Mouse (Mus musculus): ENCODE data around the gene Grm8. TPM values are rescaled to one million over a fixed set of nuclear protein-coding genes. Genes with fewer than 3 reads are reported as not detected.
A peak's percentile ranks its signal among the peaks of the same experiment; 100 is the strongest.

Gene Grm8
- total RNA-seq, 2 experiments from 2014 or later: 8.9 to 10.2 TPM

DNA sequence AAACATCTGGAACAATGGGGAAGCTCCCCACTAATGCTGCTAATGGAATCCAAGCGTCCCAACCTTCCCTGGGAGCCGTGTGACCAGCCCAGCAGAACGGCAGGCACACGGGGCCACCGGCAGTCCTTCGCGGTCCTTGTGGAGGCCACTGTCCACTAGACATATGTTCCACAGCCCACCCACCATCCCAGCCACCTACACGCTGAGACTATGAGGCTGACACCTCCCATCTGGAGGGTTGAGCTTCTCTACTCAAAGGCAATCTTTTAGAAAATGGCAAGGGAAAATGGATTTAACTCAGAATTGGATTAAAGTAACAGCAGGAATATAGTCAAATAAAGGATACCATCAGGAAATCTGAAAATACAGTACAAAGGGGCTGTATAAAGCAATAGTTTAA is 23.4 kb downstream of the Grm8 start:
- no peak for TF ChIP-seq CTCF (conservative IDR thresholded peaks at IDR 0.05)
- Histone ChIP-seq H3K27ac (no peak overlapping the region), H3K4me3 (no peak overlapping the region)
- no peak for DNase-seq (ENCODE audit: low spot score in 2 of 2)

DNA sequence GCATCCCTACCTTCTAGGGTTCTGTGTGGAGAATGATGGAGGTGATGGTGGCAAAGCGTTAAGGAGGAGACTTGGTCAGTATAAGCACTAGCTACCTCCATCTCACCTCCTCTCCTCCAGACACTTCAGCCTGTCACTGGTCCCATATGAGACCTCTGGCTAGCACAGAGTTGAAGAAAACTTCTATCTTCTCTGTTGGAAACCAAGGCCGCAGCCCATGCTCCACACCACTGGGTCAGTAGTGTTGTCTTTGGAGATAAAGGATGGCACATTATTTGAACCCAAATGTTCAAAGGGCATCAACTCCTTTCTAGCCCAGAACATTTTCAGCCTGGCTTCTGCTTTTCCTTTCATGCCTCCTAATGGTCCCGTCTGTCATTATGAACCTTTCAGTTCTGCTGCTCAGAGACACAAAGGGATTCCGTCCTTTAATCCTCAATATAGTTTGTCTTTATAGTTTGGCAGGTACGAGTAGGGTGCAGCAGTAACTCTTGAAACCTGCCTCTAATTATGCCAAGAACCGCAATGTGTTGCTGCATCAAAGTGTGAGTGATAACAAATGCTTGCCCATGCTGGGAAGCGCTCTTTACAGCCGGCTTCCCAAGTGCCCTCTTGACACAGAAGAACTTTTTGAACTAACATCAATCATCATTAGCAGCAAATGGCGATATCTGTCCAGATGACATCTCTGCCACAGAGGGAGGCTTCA is 32.2 kb downstream of the Grm8 start:
- TF ChIP-seq CTCF (conservative IDR thresholded peaks at IDR 0.05): no peak
- no peak for DNase-seq (ENCODE audit: low spot score in 2 of 2)
- no peak overlapping the region for H3K27ac ChIP-seq
- no peak overlapping the region for H3K4me3 ChIP-seq

DNA sequence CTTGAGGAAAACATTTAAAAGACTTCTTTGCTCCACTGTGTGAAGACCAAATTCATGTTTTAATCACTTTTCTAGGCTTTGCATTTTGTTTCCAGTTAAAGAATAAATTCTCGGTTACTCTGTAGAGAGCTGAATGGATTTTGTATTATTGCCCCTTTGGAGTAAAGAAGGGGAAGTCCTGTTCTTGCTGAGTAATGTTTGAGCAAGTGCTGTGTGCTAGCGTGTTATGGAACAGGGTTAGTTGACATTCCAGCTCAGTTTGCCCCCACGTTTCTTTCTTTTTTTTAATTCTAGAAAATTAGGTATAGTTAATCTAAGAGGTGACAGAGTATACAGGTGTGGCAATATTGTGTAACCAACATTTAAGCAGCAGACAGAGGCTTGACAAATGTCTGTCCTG is 35.0 kb downstream of the Grm8 start:
- no peak for TF ChIP-seq CTCF (conservative IDR thresholded peaks at IDR 0.05)
- Histone ChIP-seq H3K27ac (no peak overlapping the region), H3K4me3 (no peak overlapping the region)
- no peak for DNase-seq (ENCODE audit: low spot score in 2 of 2)

DNA sequence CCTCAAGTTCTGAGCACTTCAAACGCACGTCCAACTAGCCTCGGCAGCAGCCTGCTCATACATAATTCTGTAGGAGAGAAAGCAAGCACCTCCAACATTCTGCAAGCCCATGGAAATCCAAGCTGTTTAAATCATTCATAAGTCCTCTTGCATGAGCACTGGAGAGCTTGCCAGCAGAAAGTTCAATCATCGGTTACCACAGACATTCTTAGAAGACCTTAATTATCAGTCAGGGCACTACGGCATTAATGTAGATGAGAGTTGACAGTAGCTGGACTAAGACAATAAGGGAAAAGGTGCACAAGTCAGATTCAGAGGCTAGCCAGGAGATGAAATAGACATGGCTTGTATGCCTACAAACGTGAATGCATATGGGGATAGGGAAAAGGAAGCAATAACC is 42.5 kb downstream of the Grm8 start:
- no peak for DNase-seq (ENCODE audit: low spot score in 2 of 2)
- no peak for TF ChIP-seq CTCF (conservative IDR thresholded peaks at IDR 0.05)

DNA sequence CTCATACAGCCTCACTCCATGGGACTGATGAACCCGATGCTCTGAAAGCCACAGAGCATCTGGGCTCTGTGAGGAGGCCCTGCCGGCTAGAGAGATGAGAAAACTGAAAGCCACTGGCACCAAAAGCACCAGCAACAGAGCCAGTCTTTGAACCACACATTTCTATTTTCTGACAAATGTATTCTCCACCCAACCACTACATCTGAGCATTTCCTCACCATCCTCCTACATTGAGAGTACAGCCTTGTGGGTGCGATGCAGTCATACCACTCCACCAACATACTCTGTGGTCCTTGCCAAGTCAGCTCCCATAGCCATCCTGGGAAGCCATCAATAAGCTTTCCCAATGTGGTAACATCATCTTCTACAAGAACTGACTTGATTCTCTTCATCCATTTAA is 43.1 kb downstream of the Grm8 start:
- Histone ChIP-seq H3K4me3 (no peak overlapping the region), H3K27ac (no peak overlapping the region; the same call in 1 of the 2 replicates)
- no peak for DNase-seq (ENCODE audit: low spot score in 2 of 2)
- no peak for TF ChIP-seq CTCF (conservative IDR thresholded peaks at IDR 0.05)

More for the DNA sequence above, 42.5 kb downstream of the Grm8 start:
- no peak overlapping the region for H3K27ac ChIP-seq
- H3K4me3 ChIP-seq: no peak overlapping the region

DNA sequence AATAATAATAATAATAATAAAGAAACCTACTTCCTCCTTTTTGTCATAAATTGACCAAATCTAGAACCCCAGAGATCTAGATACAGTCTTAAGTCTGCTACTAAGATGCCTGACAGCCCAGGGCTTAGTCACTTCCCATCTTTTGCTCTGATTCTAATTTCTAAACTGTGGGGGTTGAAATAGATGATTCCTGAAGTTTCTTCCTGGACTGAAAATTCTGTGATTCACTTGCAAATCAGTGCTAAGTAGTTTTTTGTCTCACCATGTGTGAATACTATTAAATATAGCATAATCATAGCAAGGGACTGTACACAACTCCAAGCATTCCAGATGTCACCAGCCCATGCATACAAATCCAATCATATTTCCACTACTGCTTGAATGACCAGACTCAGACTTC is 44.0 kb downstream of the Grm8 start:
- H3K4me3 ChIP-seq: no peak overlapping the region
- no peak for TF ChIP-seq CTCF (conservative IDR thresholded peaks at IDR 0.05)
- peak in 1 of 2 experiments; percentile 7 for DNase-seq (ENCODE audit: low spot score in 2 of 2)
- no peak overlapping the region for H3K27ac ChIP-seq

DNA sequence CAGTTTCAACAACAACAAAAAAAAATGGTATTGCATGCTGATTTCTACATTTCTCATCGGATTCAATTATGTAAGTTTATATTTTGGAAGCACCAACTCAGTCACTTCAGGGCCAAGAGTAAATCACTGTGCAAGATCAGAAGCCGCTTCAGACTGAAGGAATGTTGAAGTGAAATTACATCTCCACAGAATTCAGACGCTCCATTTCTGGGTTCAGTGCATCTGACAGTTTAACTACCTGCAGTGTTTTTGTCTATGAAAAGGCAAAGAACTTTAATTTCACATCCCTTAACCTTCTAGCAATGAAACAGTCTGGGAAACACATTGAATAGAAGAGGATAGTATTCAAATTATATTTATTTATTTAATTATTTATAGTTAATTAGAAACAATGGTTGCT is 59.4 kb downstream of the Grm8 start:
- no peak for TF ChIP-seq CTCF (conservative IDR thresholded peaks at IDR 0.05)
- no peak for DNase-seq (ENCODE audit: low spot score in 2 of 2)

DNA sequence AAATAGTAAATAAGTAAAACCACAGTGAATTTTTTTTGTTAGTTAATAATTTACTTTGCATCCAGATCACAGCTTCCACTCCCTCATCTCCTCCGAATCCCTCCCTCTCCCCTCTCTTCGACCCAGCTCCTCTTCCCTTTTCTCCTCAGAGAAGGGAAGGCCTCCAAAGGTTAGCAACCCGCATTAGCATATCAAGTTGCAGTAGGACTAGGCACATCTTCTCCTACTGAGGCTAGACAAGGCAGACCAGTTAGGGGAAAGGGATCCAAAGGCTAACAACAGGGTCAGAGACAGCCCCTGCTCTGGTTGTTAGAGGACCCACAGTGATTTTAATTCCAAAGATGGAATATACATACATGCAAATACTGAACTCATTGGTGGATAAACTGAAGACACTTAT is 60.5 kb downstream of the Grm8 start:
- no peak for DNase-seq (ENCODE audit: low spot score in 2 of 2)
- TF ChIP-seq CTCF (conservative IDR thresholded peaks at IDR 0.05): no peak
- no peak overlapping the region for H3K4me3 ChIP-seq
- no peak overlapping the region for H3K27ac ChIP-seq

More for the DNA sequence above, 59.4 kb downstream of the Grm8 start:
- no peak overlapping the region for H3K27ac ChIP-seq
- no peak overlapping the region for H3K4me3 ChIP-seq

DNA sequence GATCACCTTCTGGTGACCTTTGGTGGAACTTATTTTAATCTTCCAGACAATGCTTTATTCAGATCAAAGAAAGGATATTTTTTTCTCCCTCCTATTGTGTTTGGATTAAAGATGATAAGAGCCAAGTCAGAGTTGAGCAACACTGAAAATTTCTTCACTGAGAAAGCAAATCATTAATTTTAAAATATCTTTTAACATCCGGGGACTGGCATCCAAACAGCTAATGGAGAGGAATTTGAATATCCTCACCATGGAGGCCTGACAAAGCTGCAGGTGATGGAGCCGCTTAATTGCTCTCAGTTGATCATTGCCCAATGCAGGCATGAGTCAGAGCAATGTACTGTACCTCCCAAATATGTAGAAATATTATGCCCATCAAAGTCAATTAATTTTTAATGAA is 83.0 kb downstream of the Grm8 start:
- H3K27ac ChIP-seq: no peak overlapping the region
- no peak for TF ChIP-seq CTCF (conservative IDR thresholded peaks at IDR 0.05)
- no peak overlapping the region for H3K4me3 ChIP-seq
- no peak for DNase-seq (ENCODE audit: low spot score in 2 of 2)

DNA sequence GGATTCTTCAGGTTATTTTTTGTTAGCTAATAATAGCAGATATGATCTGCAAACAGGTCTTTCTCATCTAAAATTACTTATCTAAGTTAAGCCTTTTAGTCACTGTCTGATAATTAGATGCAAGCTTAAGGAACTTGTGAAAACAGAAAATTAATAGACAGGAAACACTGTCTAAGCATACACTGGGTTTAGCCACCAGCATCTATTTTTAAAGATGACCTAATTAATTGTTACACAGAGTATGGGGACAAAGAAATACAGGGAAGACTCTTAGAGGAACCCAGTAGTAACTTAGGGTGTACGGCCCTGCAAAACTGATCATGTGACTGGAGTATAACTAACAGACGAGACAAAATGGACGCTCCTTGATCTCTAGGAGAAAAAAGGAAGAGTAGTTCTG is 92.6 kb downstream of the Grm8 start:
- no peak for DNase-seq (ENCODE audit: low spot score in 2 of 2)
- Histone ChIP-seq H3K4me3 (no peak overlapping the region), H3K27ac (no peak overlapping the region)
- TF ChIP-seq CTCF (conservative IDR thresholded peaks at IDR 0.05): no peak

DNA sequence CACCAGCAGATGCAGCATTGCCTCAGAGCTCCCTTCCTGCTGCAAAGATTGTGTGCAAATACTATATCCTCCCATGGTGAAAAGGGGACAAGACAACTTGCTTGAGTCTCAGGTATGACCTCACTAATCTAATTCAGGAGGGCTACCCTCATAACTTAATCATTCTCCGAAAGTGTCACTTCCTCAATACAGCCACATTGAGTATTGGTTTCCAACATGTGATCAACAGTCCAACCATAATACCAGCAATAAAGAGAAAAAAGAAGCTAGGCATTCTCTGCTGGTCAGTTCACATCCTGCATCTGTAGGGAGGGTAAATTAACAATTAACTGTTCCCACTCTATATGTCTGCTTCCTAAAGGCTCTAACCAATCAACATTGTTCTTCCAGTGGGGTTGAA is 94.2 kb downstream of the Grm8 start:
- no peak for TF ChIP-seq CTCF (conservative IDR thresholded peaks at IDR 0.05)
- no peak overlapping the region for H3K27ac ChIP-seq
- DNase-seq (ENCODE audit: low spot score in 2 of 2): no peak
- no peak overlapping the region for H3K4me3 ChIP-seq

DNA sequence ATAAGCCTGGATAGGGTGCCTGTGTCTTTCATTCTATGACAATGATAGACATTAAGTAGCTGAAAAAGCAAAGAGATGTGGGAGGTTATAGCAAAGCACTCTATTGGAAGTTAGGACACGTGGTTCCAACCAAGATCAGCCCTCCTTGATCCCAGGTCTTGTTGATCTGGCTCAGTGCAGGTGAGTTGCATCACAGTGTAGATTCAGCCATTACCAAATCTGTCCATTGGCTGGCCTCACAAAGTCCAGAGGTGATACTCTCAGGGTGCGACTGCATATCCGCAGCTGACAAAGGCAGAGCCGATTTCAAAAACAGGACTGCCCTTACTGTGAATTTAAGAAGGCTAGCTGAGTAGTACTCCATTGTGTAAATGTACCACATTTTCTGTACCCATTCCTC is 103.0 kb downstream of the Grm8 start:
- TF ChIP-seq CTCF (conservative IDR thresholded peaks at IDR 0.05): no peak

DNA sequence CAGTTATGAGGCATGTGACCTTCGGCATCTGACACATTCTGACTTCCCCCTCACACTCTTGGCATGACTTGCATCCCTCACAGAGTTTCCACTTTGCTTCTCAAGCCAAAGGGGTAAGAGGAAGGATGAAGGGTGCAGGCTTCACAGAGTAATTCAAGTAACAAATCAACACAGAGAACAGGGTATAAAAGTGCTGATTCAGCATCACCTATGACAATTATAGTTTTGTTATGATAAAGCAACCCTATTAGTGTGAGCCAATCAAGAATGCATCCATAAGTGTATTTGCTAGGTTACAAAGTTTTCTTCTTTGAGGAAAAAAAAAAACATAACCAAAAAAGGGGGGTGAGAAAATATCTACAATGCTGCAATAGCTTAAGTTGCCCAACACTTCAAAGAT is 117.3 kb downstream of the Grm8 start:
- H3K4me3 ChIP-seq: no peak overlapping the region

More for the DNA sequence above, 103.0 kb downstream of the Grm8 start:
- Histone ChIP-seq H3K4me3 (no peak overlapping the region), H3K27ac (no peak overlapping the region)
- no peak for DNase-seq (ENCODE audit: low spot score in 2 of 2)

DNA sequence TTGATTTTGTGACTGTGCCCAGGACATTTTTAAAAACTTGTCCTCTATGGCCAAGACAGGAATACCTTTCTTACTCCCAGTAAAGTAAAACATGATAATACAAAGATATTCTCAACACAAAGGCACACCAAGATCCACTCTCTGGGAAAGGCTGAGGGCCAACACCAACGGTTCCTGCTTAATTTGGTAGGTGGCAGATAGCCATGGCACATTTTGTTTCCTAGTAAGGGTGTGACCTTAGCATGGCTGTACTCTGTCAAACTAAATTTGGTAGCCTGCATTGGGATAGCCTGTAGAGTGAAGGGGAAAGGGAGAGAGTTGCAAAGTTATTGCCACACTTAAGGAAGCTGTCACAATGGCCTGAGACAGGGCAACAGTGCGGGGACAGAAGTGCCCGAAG is 128.0 kb downstream of the Grm8 start:
- Histone ChIP-seq H3K27ac (no peak overlapping the region), H3K4me3 (no peak overlapping the region)
- DNase-seq (ENCODE audit: low spot score in 2 of 2): no peak
- no peak for TF ChIP-seq CTCF (conservative IDR thresholded peaks at IDR 0.05)

More for the DNA sequence above, 117.3 kb downstream of the Grm8 start:
- H3K27ac ChIP-seq: no peak overlapping the region
- TF ChIP-seq CTCF (conservative IDR thresholded peaks at IDR 0.05): no peak
- no peak for DNase-seq (ENCODE audit: low spot score in 2 of 2)
